Mouse (Mus musculus) T-helper 1 cell (primary cell): Measurements from ENCODE around the gene Tbc1d9.

Experiments used
- in situ Hi-C: fragments of 300-600 bp; cut with MboI, MseI; formaldehyde crosslinking; loops from one replicate; pipeline ENCODE4 v1.15.1; 2025; ENCODE audit warnings: high pct_unique_total_duplicates

Gene Tbc1d9

GRCm38 (mm10) chr8:83165235-83165930 is at the start of gene Tbc1d9:
TSS of gene Tbc1d9 (plus strand) at chr8:83165352.
- in situ Hi-C loops = no loop called here

GRCm38 (mm10) chr8:83135086-83135485 is 30.1 kb upstream of the Tbc1d9 start:
- in situ Hi-C loops = no loop called here

GRCm38 (mm10) chr8:83140068-83140467 is 25.1 kb upstream of the Tbc1d9 start:
- in situ Hi-C loops = no loop called here

DNA sequence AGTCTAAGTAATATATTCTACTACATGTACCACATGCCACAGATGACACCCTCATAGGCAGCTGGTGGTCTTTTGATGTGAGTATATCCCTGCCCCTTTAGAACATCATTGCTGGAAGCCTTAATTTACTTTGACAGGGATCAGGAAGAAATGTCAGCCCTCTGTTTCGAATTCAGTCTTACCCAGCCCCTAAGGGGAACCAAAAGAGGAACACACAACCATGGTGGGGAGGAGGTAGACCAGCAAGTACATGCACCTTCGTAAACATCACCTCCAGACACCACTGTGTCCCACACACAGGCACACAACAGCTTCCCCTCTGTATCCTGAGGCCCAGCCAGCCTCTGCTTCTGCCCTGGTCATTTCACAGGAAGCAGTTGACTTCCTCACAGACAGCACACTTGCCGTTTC is 24.4 kb upstream of the Tbc1d9 start:
- in situ Hi-C loops = no loop called here

DNA sequence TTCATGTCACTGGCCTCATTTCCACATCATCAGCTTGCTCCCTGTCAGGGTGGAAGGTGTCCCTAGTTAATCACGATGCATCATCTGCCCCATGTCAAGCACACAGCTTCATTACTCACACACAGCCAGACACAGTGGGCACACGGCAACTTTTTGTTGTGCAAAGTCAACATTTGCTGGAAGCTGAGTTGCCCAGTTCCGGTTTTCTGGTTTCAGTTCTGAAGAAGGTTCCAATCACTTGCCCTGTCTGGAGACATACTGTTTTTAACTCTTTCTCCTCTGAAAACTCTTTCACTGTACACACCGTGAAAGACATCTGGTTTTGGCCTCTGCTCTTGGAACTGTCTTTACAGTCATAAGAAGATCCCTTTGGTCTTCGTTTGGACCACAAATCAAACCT is 23.8 kb upstream of the Tbc1d9 start:
- in situ Hi-C loops = no loop called here

- in situ Hi-C loops = no loop called here
Measured at GRCm38 (mm10) chr8:83144601-83145000, 20.6 kb upstream of the Tbc1d9 start.

DNA sequence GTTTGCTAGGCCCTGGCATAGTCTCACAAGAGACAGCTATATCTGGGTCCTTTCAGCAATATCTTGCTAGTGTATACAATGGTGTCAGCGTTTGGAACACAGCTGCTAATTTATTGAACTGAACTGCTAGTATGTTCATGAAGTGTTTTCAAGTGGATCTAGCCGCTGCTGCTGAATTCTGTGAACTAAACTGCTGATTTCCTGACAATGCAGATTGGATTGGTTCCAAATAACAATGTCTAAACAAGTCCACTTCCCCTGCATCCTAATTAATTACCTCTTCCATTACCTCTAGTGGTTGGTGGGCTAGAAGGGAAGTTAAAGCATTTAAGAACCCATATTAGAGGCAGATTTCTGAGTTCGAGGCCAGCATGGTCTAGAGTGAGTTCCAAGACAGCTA is 19.7 kb upstream of the Tbc1d9 start:
- in situ Hi-C loops = no loop called here

- in situ Hi-C loops = no loop called here
Measured at GRCm38 (mm10) chr8:83149124-83149523, 16.0 kb upstream of the Tbc1d9 start.

- in situ Hi-C loops = no loop called here
Measured at GRCm38 (mm10) chr8:83152055-83152454, 13.1 kb upstream of the Tbc1d9 start.

- in situ Hi-C loops = no loop called here
Measured at GRCm38 (mm10) chr8:83152470-83152869, 12.7 kb upstream of the Tbc1d9 start.

DNA sequence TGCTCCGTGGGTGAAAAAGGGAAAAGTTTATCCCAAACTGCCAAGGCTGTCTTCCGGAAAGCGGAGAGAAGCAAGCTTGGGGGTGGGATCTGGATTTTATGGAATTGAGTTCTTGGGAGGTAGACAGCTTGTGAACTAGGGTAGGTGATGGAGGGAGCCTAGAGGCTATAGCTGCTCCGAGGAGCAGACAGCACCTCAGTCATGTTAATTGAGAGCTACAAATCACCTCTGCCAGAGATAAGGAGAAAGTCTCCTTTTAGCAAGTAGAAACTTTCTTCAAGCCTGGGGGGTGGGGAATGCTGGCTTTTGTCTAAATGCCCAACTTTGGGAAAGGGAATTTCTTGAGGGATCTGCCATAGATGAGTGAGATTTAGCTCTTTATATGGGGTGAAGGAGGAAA is 10.0 kb upstream of the Tbc1d9 start:
- in situ Hi-C loops = no loop called here

DNA sequence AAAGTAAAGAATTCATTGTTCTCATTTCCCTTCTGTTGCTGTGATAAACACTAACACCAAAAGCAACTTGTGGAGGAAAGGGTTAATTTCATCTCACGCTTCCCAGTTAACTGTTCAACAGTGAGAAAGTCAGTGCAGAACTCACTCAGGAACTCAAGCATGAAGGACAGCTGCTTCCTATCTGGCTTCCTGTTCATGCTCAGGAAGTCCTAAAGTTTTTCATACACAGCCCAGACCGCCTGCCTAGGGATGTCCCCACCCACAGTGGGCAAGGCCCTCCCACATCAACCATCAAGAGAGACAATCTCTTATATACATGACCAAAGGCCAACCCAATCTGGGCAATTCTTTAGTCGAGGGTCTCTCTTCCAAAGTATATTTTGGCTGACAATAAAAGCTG is 6.2 kb upstream of the Tbc1d9 start:
- in situ Hi-C loops = no loop called here

- in situ Hi-C loops = no loop called here
Measured at GRCm38 (mm10) chr8:83159615-83160014, 5.5 kb upstream of the Tbc1d9 start.

- in situ Hi-C loops = no loop called here
Measured at GRCm38 (mm10) chr8:83160613-83161012, 4.5 kb upstream of the Tbc1d9 start.

- in situ Hi-C loops = no loop called here
Measured at GRCm38 (mm10) chr8:83165931-83166867, 1.0 kb downstream of the Tbc1d9 start, which contains the start of gene Gm10645. TSS of gene Gm10645 (minus strand) at chr8:83166170.

GRCm38 (mm10) chr8:83167932-83168331 is 2.8 kb downstream of the Tbc1d9 start:
- in situ Hi-C loops = no loop called here

DNA sequence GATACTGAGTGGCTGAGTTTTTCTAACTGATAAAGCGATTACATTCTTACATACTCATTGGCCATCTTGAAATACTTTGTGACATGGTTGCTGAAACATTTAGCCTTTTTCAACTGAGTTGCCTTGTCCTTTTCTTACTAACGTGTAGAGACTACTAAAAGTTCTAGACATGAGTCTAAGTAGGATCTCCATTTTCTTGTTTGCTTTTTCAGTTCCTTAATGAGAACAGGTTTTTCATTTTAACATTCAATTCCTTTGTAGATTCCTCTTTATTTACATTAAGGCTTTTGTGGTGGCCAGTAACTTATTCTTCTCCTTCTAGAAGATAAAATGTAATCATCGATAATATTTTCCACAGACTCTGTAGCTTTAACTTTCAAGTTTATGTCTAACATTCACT is 4.0 kb downstream of the Tbc1d9 start:
- in situ Hi-C loops = no loop called here

- in situ Hi-C loops = loop anchor here (10.0 kb wide), 1 partner anchor 1225 kb away; no protein-coding TSS in a partner anchor
Measured at GRCm38 (mm10) chr8:83169709-83170108, 4.6 kb downstream of the Tbc1d9 start.

DNA sequence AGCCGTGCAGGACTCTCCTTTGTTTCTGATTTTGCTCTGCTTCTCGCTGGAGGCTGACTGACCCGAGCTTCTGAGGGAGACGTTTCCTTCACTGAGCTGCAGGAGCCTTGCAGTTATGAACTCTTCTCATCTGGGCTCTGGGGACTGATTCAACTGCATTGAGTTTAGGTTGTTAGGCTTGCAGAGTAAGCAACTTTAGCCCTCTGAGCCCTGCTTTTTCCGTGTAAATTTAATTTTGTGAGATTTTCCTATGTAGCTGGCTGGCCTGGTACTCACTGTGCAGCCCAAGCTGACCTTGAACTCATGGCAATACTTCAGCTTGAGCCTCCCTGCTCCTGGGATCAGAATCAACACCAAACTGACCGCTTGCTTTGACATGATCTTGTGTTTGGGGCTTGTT is 5.7 kb downstream of the Tbc1d9 start:
- in situ Hi-C loops = loop anchor here (10.0 kb wide), 1 partner anchor 1226 kb away; no protein-coding TSS in a partner anchor

GRCm38 (mm10) chr8:83175680-83176079 is 10.5 kb downstream of the Tbc1d9 start:
- in situ Hi-C loops = loop anchor here (10.0 kb wide), 1 partner anchor 1231 kb away; no protein-coding TSS in a partner anchor

- in situ Hi-C loops = loop anchor here (10.0 kb wide), 1 partner anchor 1232 kb away; no protein-coding TSS in a partner anchor
Measured at GRCm38 (mm10) chr8:83176785-83177184, 11.6 kb downstream of the Tbc1d9 start.
